Mouse (Mus musculus) bone marrow, adult 2 months (tissue): ENCODE measurements around the gene Gm10382. TPM values are rescaled to one million over a fixed set of nuclear protein-coding genes. Genes with fewer than 3 reads are reported as not detected.

ENCODE experiments used
- H3K27ac ChIP-seq: fragments of 200-500 bp; 2 replicates; pipeline ENCODE4 v1.5.1; 2012; ENCODE audit warnings: low read depth, mild to moderate bottlenecking, control low read depth, inconsistent platforms, low read length; ENCODE audit not compliant: control insufficient read depth, poor library complexity, insufficient read depth
- H3K4me1 ChIP-seq: fragments of 200-500 bp; 2 replicates; pipeline ENCODE4 v1.6.1; 2011; ENCODE audit warnings: low read length; ENCODE audit not compliant: control insufficient read depth, insufficient read depth
- H3K4me3 ChIP-seq: fragments of 200-500 bp; replicated peaks from 2 replicates; pipeline ENCODE3; 2011; ENCODE audit warnings: mild to moderate bottlenecking, low read depth, low read length, control low read depth; ENCODE audit not compliant: control insufficient read depth
- CTCF ChIP-seq: fragments of 200-500 bp; IDR thresholded peaks from 2 replicates; pipeline ENCODE4 v1.5.1; 2011; ENCODE audit warnings: low read length, control low read depth; ENCODE audit not compliant: control insufficient read depth, insufficient read depth
- POLR2A ChIP-seq: fragments of 200-500 bp; IDR thresholded peaks from 2 replicates; pipeline ENCODE4 v1.6.1; 2011; ENCODE audit warnings: low read depth, mild to moderate bottlenecking, control low read depth, low read length, borderline replicate concordance; ENCODE audit not compliant: control insufficient read depth
- WGBS: fragments of 180-500 bp; shearing (Covaris S2); methylation state at CpG from one replicate; pipeline ENCODE4 v1.1.7; 2018; 5-methylcytosine and 5-hydroxymethylcytosine counted together
- polyA plus RNA-seq: library from polyadenylated mRNA; stranded (reverse); fragments of >200 nt; gene quantifications from 2 replicates; pipeline ENCODE4 v1.2.4, GENCODE M21; 2011; ENCODE audit warnings: low replicate concordance; ENCODE audit not compliant: missing spikeins, insufficient read depth, insufficient read length

Gm10382 gene
- polyA plus RNA-seq, 1 experiment = not detected

DNA sequence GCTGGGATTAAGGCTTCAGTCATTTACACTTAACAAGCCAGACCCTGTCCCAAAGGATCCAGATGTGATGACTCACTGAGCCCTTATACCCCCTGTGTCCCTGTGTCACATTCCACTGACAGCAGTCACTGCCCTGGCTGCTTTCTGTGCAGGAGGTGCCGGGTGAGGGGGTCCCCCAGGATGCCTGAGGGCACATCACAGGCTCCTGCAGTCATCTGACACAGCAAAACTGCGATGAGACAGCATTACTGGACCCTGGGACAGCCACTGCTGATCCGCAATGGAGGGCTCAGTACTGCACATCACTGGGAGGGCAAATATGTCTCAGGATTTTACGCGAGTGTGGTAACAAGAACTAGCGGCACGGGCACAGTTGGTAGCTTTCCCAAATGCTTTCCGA is 38.1 kb upstream of the Gm10382 start:
- TF ChIP-seq POLR2A (no peak), CTCF (no peak)
- WGBS = 77% methylated on average over 8 of the region's 8 CpGs
- Histone ChIP-seq H3K27ac (no peak overlapping the region), H3K4me1 (peaks cover 2% of the 10 kb centered on the region; the same call in 1 of the 2 replicates), H3K4me3 (no peak overlapping the region)

- no peak overlapping the region for H3K27ac ChIP-seq
- TF ChIP-seq POLR2A (no peak), CTCF (no peak)
- H3K4me3 ChIP-seq = no peak overlapping the region
- 17% methylated on average over 5 of the region's 5 CpGs for WGBS
- peaks cover 2% of the 10 kb centered on the region; the same call in 1 of the 2 replicates for H3K4me1 ChIP-seq
Observed at GRCm38 (mm10) chr5:125351939-125352338, 37.2 kb upstream of the Gm10382 start.

- 62% methylated on average over 5 of the region's 5 CpGs for WGBS
- TF ChIP-seq POLR2A (no peak), CTCF (peak; percentile 20; the same call in 1 of the 2 replicates)
- H3K27ac ChIP-seq = no peak overlapping the region
- H3K4me3 ChIP-seq = no peak overlapping the region
- H3K4me1 ChIP-seq = peaks cover 2% of the 10 kb centered on the region; the same call in 1 of the 2 replicates
Observed at GRCm38 (mm10) chr5:125352781-125353294, 36.3 kb upstream of the Gm10382 start.

GRCm38 (mm10) chr5:125354885-125355492 is 34.1 kb upstream of the Gm10382 start:
- no peak overlapping the region for H3K4me3 ChIP-seq
- H3K27ac ChIP-seq = no peak overlapping the region
- TF ChIP-seq POLR2A (no peak), CTCF (no peak)
- WGBS = 78% methylated on average over 7 of the region's 7 CpGs
- peaks cover 2% of the 10 kb centered on the region; the same call in 1 of the 2 replicates for H3K4me1 ChIP-seq

- Histone ChIP-seq H3K27ac (no peak overlapping the region), H3K4me1 (peaks cover 2% of the 10 kb centered on the region; the same call in 1 of the 2 replicates), H3K4me3 (no peak overlapping the region)
- WGBS = 55% methylated on average over 7 of the region's 7 CpGs
- TF ChIP-seq POLR2A (no peak), CTCF (no peak)
Observed at GRCm38 (mm10) chr5:125355650-125356049, 33.5 kb upstream of the Gm10382 start.

GRCm38 (mm10) chr5:125357543-125358269 is 31.4 kb upstream of the Gm10382 start:
- Histone ChIP-seq H3K27ac (peak overlapping the region; percentile 46), H3K4me1 (no peaks in the 10 kb centered on the region), H3K4me3 (peak overlapping the region; percentile 5)
- no peak for TF ChIP-seq CTCF
- 35% methylated on average over 12 of the region's 12 CpGs for WGBS

DNA sequence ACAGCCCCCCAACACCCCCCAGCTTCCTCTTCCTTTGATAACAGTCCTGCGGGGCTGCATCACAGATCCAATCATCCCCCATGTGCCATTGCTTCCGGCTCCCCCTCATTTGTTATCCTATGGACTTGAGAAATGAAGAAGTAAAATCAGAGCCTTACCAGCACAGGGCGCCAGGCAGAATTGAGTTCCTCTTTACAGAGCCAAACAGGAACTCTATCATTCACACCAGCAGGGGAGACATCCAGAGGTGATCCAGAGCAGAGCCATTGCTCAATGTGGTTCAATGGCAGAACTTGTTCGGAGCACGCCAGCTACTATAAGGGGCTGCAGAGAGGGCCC is 30.9 kb upstream of the Gm10382 start:
- no peak for TF ChIP-seq POLR2A
- TF ChIP-seq CTCF = no peak
- peak overlapping the region; percentile 46; the same call in 1 of the 2 replicates for H3K27ac ChIP-seq
- H3K4me3 ChIP-seq = peak overlapping the region; percentile 5
- WGBS = 4% methylated on average over 5 of the region's 5 CpGs
- no peaks in the 10 kb centered on the region for H3K4me1 ChIP-seq

- 74% methylated on average over 9 of the region's 9 CpGs for WGBS
- Histone ChIP-seq H3K27ac (no peak overlapping the region), H3K4me1 (no peaks in the 10 kb centered on the region), H3K4me3 (no peak overlapping the region)
- TF ChIP-seq POLR2A = no peak
- no peak for TF ChIP-seq CTCF
Observed at GRCm38 (mm10) chr5:125360566-125360965, 28.6 kb upstream of the Gm10382 start.

- Histone ChIP-seq H3K4me1 (no peaks in the 10 kb centered on the region), H3K27ac (no peak overlapping the region), H3K4me3 (no peak overlapping the region)
- 64% methylated on average over 16 of the region's 16 CpGs for WGBS
- no peak for TF ChIP-seq CTCF
- no peak for TF ChIP-seq POLR2A
Observed at GRCm38 (mm10) chr5:125360981-125361510, 28.1 kb upstream of the Gm10382 start.
